Comparison of ENCODE assay signal across 8 mouse cellular contexts in genomic region chr6:83879815-83880214, GRCm38 (mm10). TPM values are rescaled to one million over a fixed set of nuclear protein-coding genes. Genes with fewer than 3 reads are reported as not detected.
DNase-seq lines count a peak whose midpoint lies in the region; ATAC-seq and TF ChIP-seq lines count a peak whose summit lies in the region.

No protein-coding gene starts in this region.

- no peaks in the 10 kb centered on the region for H3K9me3 ChIP-seq in G1E (replicated peaks)
- H3K9me3 ChIP-seq in heart, embryonic 11.5 days (replicated peaks; ENCODE audit: control insufficient read depth, low read length) = no peaks in the 10 kb centered on the region
- no peaks in the 10 kb centered on the region for H3K9me3 ChIP-seq in midbrain, embryonic 16.5 days (replicated peaks; ENCODE audit: control insufficient read depth, low read length, poor library complexity, severe bottlenecking)

- DNase-seq in kidney, adult 8-10 months = peak; percentile 29 to 69
- no peak for DNase-seq in kidney, adult 11 months
- DNase-seq in G1E (ENCODE audit: low spot score) = peak; percentile 4
- DNase-seq in cerebellum, adult 8-10 months = peak; percentile 46
- DNase-seq in layer of hippocampus, postnatal 10 days (ENCODE audit: low spot score in 2 of 2) = peak; percentile 71 to 74
- peak; percentile 21 for DNase-seq in urinary bladder, postnatal 36 days (ENCODE audit: low spot score in 2 of 2)

- H3K4me1 ChIP-seq in G1E (ENCODE audit: insufficient read depth, low read depth, low read length) = no peaks in the 10 kb centered on the region
- H3K4me1 ChIP-seq in heart, embryonic 11.5 days (ENCODE audit: control insufficient read depth, insufficient read depth, low read length) = no peaks in the 10 kb centered on the region
- H3K4me1 ChIP-seq in midbrain, embryonic 16.5 days (ENCODE audit: control insufficient read depth, insufficient read depth, low read length) = no peaks in the 10 kb centered on the region

- H3K27me3 ChIP-seq in G1E (ENCODE audit: insufficient read depth, low read length) = peaks cover 6% of the 10 kb centered on the region; the same call in 1 of the 2 replicates
- H3K27me3 ChIP-seq in heart, embryonic 11.5 days (ENCODE audit: control insufficient read depth, insufficient read depth, low read length) = no peaks in the 10 kb centered on the region
- no peaks in the 10 kb centered on the region for H3K27me3 ChIP-seq in midbrain, embryonic 16.5 days (ENCODE audit: control insufficient read depth, insufficient read depth, low read depth, low read length)

- TF ChIP-seq CTCF in G1E (IDR thresholded peaks at IDR 0.05; ENCODE audit: low read depth, low read length) = no peak

- H3K9ac ChIP-seq in heart, embryonic 11.5 days (ENCODE audit: low read depth, low read length) = no peak overlapping the region
- H3K9ac ChIP-seq in midbrain, embryonic 16.5 days (ENCODE audit: low read depth, low read length) = no peak overlapping the region

- no peak for ATAC-seq in G1E (ENCODE audit: extremely low read depth, insufficient number of reproducible peaks, low FRiP score, poor library complexity, severe bottlenecking)
- ATAC-seq in heart, embryonic 11.5 days (replicated peaks; ENCODE audit: insufficient number of reproducible peaks, low FRiP score, low TSS enrichment) = no peak
- no peak for ATAC-seq in midbrain, embryonic 16.5 days

- H3K36me3 ChIP-seq in G1E (replicated peaks) = no peaks in the 10 kb centered on the region
- H3K36me3 ChIP-seq in heart, embryonic 11.5 days (ENCODE audit: control insufficient read depth, insufficient read depth, low read length) = no peaks in the 10 kb centered on the region
- H3K36me3 ChIP-seq in midbrain, embryonic 16.5 days (ENCODE audit: control insufficient read depth, insufficient read depth, low read length) = no peaks in the 10 kb centered on the region

- WGBS in heart, embryonic 11.5 days (ENCODE audit: insufficient replicate concordance) = 3% methylated on average over 4 of the region's 4 CpGs
- 5% methylated on average over 4 of the region's 4 CpGs for WGBS in midbrain, embryonic 16.5 days

- H3K4me2 ChIP-seq in heart, embryonic 11.5 days = peak overlapping the region; percentile 36; the same call in 1 of the 2 replicates
- H3K4me2 ChIP-seq in midbrain, embryonic 16.5 days (ENCODE audit: low read length) = 0 out of 2 replicates have a peak overlapping the region, but pooled peaks have one; percentile 14

- H3K27ac ChIP-seq in heart, embryonic 11.5 days (ENCODE audit: low read depth, low read length) = no peak overlapping the region
- no peak overlapping the region for H3K27ac ChIP-seq in midbrain, embryonic 16.5 days (ENCODE audit: low read length)

- no peak overlapping the region for H3K4me3 ChIP-seq in G1E (ENCODE audit: low read depth, low read length)
- no peak overlapping the region for H3K4me3 ChIP-seq in heart, embryonic 11.5 days (ENCODE audit: low read depth, low read length)
- H3K4me3 ChIP-seq in midbrain, embryonic 16.5 days (ENCODE audit: low read depth, low read length) = no peak overlapping the region

RNA-seq across cellular contexts. Expression of gene Zfp638, which starts 12.9 kb away (rescaled TPM):
- total RNA-seq in G1E (2014; fragmentation: Nextera tagmentation) = 181 and 199 TPM in 2 replicates
- total RNA-seq in G1E (2017) = 130 and 152 TPM in 2 replicates
- polyA plus RNA-seq in G1E (2012) = 4.3 and 5.3 TPM in 2 replicates
- polyA plus RNA-seq in heart, embryonic 11.5 days (2014; fragmentation: Nextera tagmentation; extraction: Ambion mirVana) = 54.0 and 59.5 TPM in 2 replicates
- total RNA-seq in layer of hippocampus, postnatal 10 days (2021) = 100 to 1,000 TPM; 109 to 119 TPM
- polyA plus RNA-seq in midbrain, embryonic 16.5 days (2015; fragmentation: Nextera tagmentation; extraction: Ambion mirVana) = 68.2 and 78.7 TPM in 2 replicates

RNA-seq across cellular contexts. Expression of gene Paip2b, which starts 48.3 kb away (rescaled TPM):
- total RNA-seq in G1E (2014; fragmentation: Nextera tagmentation) (7.6 and 8.4 TPM in 2 replicates), G1E (2017) (10.3 and 12.0 TPM in 2 replicates)
- 9.3 and 10.5 TPM in 2 replicates for polyA plus RNA-seq in G1E (2012)
- 16.2 and 16.9 TPM in 2 replicates for polyA plus RNA-seq in heart, embryonic 11.5 days (2014; fragmentation: Nextera tagmentation; extraction: Ambion mirVana)
- 10 to 100 TPM; 42.4 to 43.3 TPM for total RNA-seq in layer of hippocampus, postnatal 10 days (2021)
- polyA plus RNA-seq in midbrain, embryonic 16.5 days (2015; fragmentation: Nextera tagmentation; extraction: Ambion mirVana) = 29.7 and 30.6 TPM in 2 replicates
